Mouse (Mus musculus): Measurements from ENCODE around the gene Mgat5.

DNA sequence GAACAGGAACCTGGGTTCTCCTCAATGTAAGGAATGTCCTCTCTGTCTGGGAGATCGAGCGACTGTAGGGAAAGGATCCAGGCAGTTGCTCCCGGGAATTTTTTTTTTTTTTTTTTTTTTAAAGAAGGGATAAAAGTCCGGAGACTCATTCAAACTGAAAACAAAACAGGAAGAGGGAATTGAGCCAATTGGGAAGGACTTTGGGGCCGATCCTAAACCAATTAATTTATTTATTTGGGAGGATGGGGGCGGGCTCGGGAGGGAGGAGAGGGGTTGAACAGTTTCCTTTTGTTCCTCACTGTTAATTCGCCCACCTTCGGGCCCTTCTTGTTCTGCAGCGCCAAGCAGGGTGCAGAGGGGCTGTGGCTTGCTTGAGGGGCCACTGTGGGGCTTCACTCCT is 278.1 kb downstream of the Mgat5 start:
- TF ChIP-seq CTCF (IDR thresholded peaks at IDR 0.05; ENCODE audit: borderline replicate concordance, insufficient read depth, low read depth, low read length) (no peak), POLR2A (IDR thresholded peaks at IDR 0.05; ENCODE audit: borderline replicate concordance, insufficient read depth, low read length) (no peak)
